Mouse (Mus musculus) urinary bladder, postnatal 4 days (tissue): ENCODE data around the gene Necab2.

Experiments
- DNase-seq, 2 experiments: peaks; one replicate each; pipeline ENCODE4 v3.0.0; 2021 to 2022; ENCODE audit warnings: low spot score in 2 of 2

Gene Necab2

GRCm38 (mm10) chr8:119446211-119446989, at the start of gene Necab2:
Gene Necab2, plus strand, starts transcription at chr8:119446719.
- DNase-seq, result peak; percentile 72 to 90

- no peak for DNase-seq
Measured at GRCm38 (mm10) chr8:119398558-119398957, 48.0 kb upstream of the Necab2 start.

GRCm38 (mm10) chr8:119399255-119399654, 47.3 kb upstream of the Necab2 start:
- DNase-seq, result no peak

- DNase-seq, result no peak
Measured at GRCm38 (mm10) chr8:119400122-119400671, 46.3 kb upstream of the Necab2 start.

- no peak for DNase-seq
Measured at GRCm38 (mm10) chr8:119400904-119401303, 45.6 kb upstream of the Necab2 start.

GRCm38 (mm10) chr8:119403912-119404311, 42.6 kb upstream of the Necab2 start:
- DNase-seq, result no peak

- no peak for DNase-seq
Measured at GRCm38 (mm10) chr8:119404648-119405047, 41.9 kb upstream of the Necab2 start.

- DNase-seq, result no peak
Measured at GRCm38 (mm10) chr8:119408311-119408710, 38.2 kb upstream of the Necab2 start.

- no peak for DNase-seq
Measured at GRCm38 (mm10) chr8:119412037-119412734, 34.3 kb upstream of the Necab2 start.

GRCm38 (mm10) chr8:119412735-119413498, 33.6 kb upstream of the Necab2 start:
- DNase-seq, result peak; percentile 63 to 80

GRCm38 (mm10) chr8:119413605-119414004, 32.9 kb upstream of the Necab2 start:
- DNase-seq, result no peak

GRCm38 (mm10) chr8:119420318-119420717, 26.2 kb upstream of the Necab2 start:
- no peak for DNase-seq

- DNase-seq, result no peak
Measured at GRCm38 (mm10) chr8:119421603-119422122, 24.9 kb upstream of the Necab2 start.

- no peak for DNase-seq
Measured at GRCm38 (mm10) chr8:119422123-119422711, 24.3 kb upstream of the Necab2 start.

- DNase-seq, result no peak
Measured at GRCm38 (mm10) chr8:119423631-119424141, 22.8 kb upstream of the Necab2 start.

GRCm38 (mm10) chr8:119424199-119424733, 22.3 kb upstream of the Necab2 start:
- DNase-seq, result no peak

- no peak for DNase-seq
Measured at GRCm38 (mm10) chr8:119424740-119425139, 21.8 kb upstream of the Necab2 start.

GRCm38 (mm10) chr8:119425533-119425932, 21.0 kb upstream of the Necab2 start:
- peak in 1 of 2 experiments; percentile 53 for DNase-seq

GRCm38 (mm10) chr8:119426069-119426735, 20.3 kb upstream of the Necab2 start:
- no peak for DNase-seq

GRCm38 (mm10) chr8:119427634-119428349, 18.7 kb upstream of the Necab2 start:
- no peak for DNase-seq
